Mouse (Mus musculus) neural tube, embryonic 11.5 days (tissue): ENCODE results near the gene Arhgap28. TPM values are rescaled to one million over a fixed set of nuclear protein-coding genes. Genes with fewer than 3 reads are reported as not detected.

Experiments
- ATAC-seq: fragments of 200-750 bp; cut with Nextera tagmentation; 2 replicates; pipeline ENCODE4 v1.8.0; 2017; ENCODE audit warnings: moderate number of reproducible peaks, mild to moderate bottlenecking, moderate TSS enrichment, moderate library complexity; ENCODE audit not compliant: insufficient read depth, low FRiP score, low TSS enrichment
- DNase-seq: peaks from one replicate; pipeline ENCODE4 v3.0.0-alpha.2; 2015; ENCODE audit warnings: low spot score
- H3K27ac ChIP-seq: fragments of 300-500 bp; sonication (generic); 2 replicates; pipeline ENCODE4 v1.5.1; 2014; ENCODE audit warnings: low read depth, mild to moderate bottlenecking, low read length
- H3K27me3 ChIP-seq: fragments of 300-500 bp; sonication (generic); 2 replicates; pipeline ENCODE4 v1.6.1; 2014; ENCODE audit warnings: mild to moderate bottlenecking, low read length, mixed read lengths; ENCODE audit not compliant: control insufficient read depth, insufficient read depth
- H3K36me3 ChIP-seq: fragments of 300-500 bp; sonication (generic); 2 replicates; pipeline ENCODE4 v1.6.1; 2014; ENCODE audit warnings: mild to moderate bottlenecking, low read length, moderate library complexity, mixed read lengths; ENCODE audit not compliant: control insufficient read depth, insufficient read depth
- H3K4me1 ChIP-seq: fragments of 300-500 bp; sonication (generic); 2 replicates; pipeline ENCODE4 v1.6.1; 2014; ENCODE audit warnings: low read length, mixed read lengths; ENCODE audit not compliant: control insufficient read depth, insufficient read depth
- H3K4me2 ChIP-seq: fragments of 300-500 bp; sonication (generic); 2 replicates; pipeline ENCODE4 v1.6.1; 2014; ENCODE audit warnings: low read depth, mild to moderate bottlenecking, moderate library complexity
- H3K4me3 ChIP-seq: fragments of 300-500 bp; sonication (generic); 2 replicates; pipeline ENCODE4 v1.5.1; 2014; ENCODE audit warnings: low read depth, low read length
- H3K9ac ChIP-seq: fragments of 300-500 bp; sonication (generic); 2 replicates; pipeline ENCODE4 v1.6.1; 2014; ENCODE audit warnings: mild to moderate bottlenecking, low read length
- H3K9me3 ChIP-seq: fragments of 300-500 bp; sonication (generic); 2 replicates; pipeline ENCODE4 v1.6.1; 2016; ENCODE audit warnings: low read length; ENCODE audit not compliant: control insufficient read depth
- WGBS: fragments of 180-500 bp; shearing (Covaris S2); extraction: QIAGEN DNeasy Blood & Tissue Kit; methylation state at CpG from one replicate; pipeline ENCODE4 v1.1.7; 2014; 5-methylcytosine and 5-hydroxymethylcytosine counted together
- polyA plus RNA-seq: library from polyadenylated mRNA; unstranded; fragments of >200 nt; fragmentation: Nextera tagmentation; extraction: Ambion mirVana; gene quantifications from 2 replicates; pipeline ENCODE4 v1.2.1, GENCODE M21; 2014

The Arhgap28 gene
- polyA plus RNA-seq: 46.5 and 47.9 TPM in 2 replicates

DNA sequence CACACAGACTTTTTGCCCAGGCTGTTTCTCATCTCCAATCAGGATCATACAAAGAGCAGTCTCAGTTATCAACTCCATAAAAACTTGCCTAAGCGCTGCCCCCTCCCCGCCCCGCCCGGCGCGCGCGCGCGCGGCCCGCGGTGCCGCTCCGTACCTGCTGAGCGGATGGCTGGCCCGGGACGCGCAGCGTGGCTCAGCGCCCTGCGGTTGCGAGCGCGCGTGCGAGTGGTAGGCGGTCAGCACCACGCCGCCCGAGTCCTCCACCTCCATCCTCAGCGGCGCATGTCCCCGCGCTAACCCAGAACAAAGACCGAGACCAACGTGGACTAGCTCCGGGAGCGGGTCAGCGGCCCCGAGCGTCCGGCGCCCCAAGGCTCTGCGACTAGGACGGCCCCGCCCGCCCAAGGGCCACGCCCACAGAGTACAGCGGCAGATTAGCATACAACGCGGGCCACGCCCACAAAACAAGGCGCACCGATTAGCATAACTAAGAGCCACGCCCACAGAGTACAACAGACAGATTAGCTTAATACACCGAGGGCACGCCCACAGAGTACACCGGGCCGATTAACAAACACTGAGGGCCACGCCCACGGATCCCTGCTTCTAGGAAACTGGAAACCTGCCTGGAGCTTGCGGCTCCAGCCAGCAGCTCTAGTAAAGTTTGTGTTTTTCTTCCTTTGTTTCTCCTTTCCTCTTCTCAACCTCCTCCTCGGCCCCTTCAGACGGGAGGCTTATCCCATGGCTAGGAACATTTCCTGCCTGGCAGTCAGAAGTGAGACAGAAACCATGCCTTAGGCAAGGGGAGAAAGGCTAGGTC, at the start of gene Arhgap28:
Gene Arhgap28, minus strand, starts transcription at position 380 of the 820 bp plus-strand sequence.
- no peaks in the 10 kb centered on the region for H3K36me3 ChIP-seq
- H3K9me3 ChIP-seq: no peaks in the 10 kb centered on the region
- no peaks in the 10 kb centered on the region for H3K27me3 ChIP-seq
- peaks cover 8% of the 10 kb centered on the region; the same call in 1 of the 2 replicates for H3K4me1 ChIP-seq
- under 1% methylated on average over 65 of the region's 65 CpGs for WGBS
- peak within 1 kb of the TSS; percentile 65 for H3K4me3 ChIP-seq
- peak within 1 kb of the TSS; percentile 45 for H3K4me2 ChIP-seq
- H3K9ac ChIP-seq: peak within 1 kb of the TSS; percentile 69
- peak within 1 kb of the TSS; percentile 78 for H3K27ac ChIP-seq
- ATAC-seq: peak; percentile 93
- peak; percentile 93 for DNase-seq

- 75% methylated on average over 7 of the region's 7 CpGs for WGBS
- H3K27me3 ChIP-seq: no peaks in the 10 kb centered on the region
- no peak overlapping the region for H3K4me3 ChIP-seq
- H3K4me1 ChIP-seq: no peaks in the 10 kb centered on the region
- H3K27ac ChIP-seq: no peak overlapping the region
- no peaks in the 10 kb centered on the region for H3K9me3 ChIP-seq
- no peaks in the 10 kb centered on the region for H3K36me3 ChIP-seq
- DNase-seq: no peak
- no peak overlapping the region for H3K9ac ChIP-seq
- ATAC-seq: no peak
- H3K4me2 ChIP-seq: no peak overlapping the region
Observed at GRCm38 (mm10) chr17:68046341-68046675, 42.4 kb upstream of the Arhgap28 start.

DNA sequence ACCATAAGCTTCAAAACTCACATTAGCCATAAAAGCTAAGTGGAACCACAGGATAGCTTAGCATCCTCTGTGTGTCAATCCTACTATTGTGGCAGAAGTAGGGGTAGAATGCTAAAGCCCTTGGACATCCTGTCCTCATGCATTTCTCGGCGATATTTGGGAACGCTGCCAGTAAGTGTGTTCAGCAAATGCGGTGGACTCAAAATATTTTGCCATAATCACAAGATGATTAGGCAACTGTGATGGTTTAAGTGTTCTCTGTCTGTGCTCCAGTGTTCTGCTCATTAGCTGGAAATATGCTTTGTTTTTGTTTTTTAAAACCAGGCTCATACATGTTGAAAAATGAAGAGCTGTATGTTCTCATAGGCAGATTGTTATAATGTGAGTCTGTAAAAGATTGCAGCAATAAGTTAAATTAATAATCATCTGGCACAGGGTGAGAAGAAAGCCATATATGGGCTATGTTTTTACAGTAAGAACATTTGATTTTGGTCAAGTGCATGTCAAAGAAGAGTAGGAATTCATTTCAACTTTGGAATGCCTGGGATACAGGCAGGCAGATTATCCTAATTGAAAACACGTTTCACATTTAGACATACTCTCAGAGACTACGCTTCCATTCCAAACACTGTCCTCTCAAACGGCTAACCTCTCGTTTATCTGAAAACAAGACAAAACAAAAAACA, 41.9 kb upstream of the Arhgap28 start:
- no peak overlapping the region for H3K4me3 ChIP-seq
- no peaks in the 10 kb centered on the region for H3K36me3 ChIP-seq
- no peaks in the 10 kb centered on the region for H3K9me3 ChIP-seq
- H3K4me2 ChIP-seq: no peak overlapping the region
- no peak for DNase-seq
- no peak for ATAC-seq
- H3K4me1 ChIP-seq: no peaks in the 10 kb centered on the region
- no peak overlapping the region for H3K27ac ChIP-seq
- no peak overlapping the region for H3K9ac ChIP-seq
- 82% methylated on average over 8 of the region's 8 CpGs for WGBS
- no peaks in the 10 kb centered on the region for H3K27me3 ChIP-seq

DNA sequence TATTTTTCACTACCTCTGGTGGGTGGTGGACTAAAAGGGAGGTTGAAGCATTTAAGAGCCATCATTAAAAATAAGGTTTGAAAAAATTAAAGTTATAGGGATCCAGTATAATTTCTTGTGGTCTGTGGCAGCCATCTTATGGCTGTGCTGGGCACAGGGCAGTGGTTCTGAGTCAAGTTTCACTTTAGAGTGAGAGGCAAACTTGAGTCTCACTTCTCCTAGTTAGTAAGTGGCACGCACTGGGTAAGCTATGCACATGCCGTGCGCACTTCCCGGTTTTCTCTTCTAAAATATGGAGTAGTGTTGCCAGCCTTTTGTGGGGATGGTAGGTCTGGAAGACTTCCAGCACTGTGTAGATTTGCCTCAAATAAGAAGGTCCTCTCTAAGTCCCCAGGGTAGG, 38.5 kb upstream of the Arhgap28 start:
- no peak for DNase-seq
- whole genome bisulfite sequencing: 95% methylated on average over 4 of the region's 4 CpGs
- H3K4me1 ChIP-seq: no peaks in the 10 kb centered on the region

GRCm38 (mm10) chr17:68037011-68037410, 33.1 kb upstream of the Arhgap28 start:
- H3K27ac ChIP-seq: no peak overlapping the region
- 76% methylated on average over 1 of the region's 1 CpGs for WGBS
- no peak overlapping the region for H3K9ac ChIP-seq
- DNase-seq (peak; percentile 17), ATAC-seq (no peak)
- H3K4me2 ChIP-seq: no peak overlapping the region
- no peaks in the 10 kb centered on the region for H3K36me3 ChIP-seq
- H3K4me3 ChIP-seq: no peak overlapping the region
- no peaks in the 10 kb centered on the region for H3K4me1 ChIP-seq
- H3K27me3 ChIP-seq: no peaks in the 10 kb centered on the region
- no peaks in the 10 kb centered on the region for H3K9me3 ChIP-seq

More for the DNA sequence above, 38.5 kb upstream of the Arhgap28 start:
- no peak overlapping the region for H3K9ac ChIP-seq
- no peaks in the 10 kb centered on the region for H3K27me3 ChIP-seq
- ATAC-seq: no peak
- no peak overlapping the region for H3K27ac ChIP-seq
- H3K9me3 ChIP-seq: no peaks in the 10 kb centered on the region
- no peaks in the 10 kb centered on the region for H3K36me3 ChIP-seq
- H3K4me3 ChIP-seq: no peak overlapping the region
- no peak overlapping the region for H3K4me2 ChIP-seq

DNA sequence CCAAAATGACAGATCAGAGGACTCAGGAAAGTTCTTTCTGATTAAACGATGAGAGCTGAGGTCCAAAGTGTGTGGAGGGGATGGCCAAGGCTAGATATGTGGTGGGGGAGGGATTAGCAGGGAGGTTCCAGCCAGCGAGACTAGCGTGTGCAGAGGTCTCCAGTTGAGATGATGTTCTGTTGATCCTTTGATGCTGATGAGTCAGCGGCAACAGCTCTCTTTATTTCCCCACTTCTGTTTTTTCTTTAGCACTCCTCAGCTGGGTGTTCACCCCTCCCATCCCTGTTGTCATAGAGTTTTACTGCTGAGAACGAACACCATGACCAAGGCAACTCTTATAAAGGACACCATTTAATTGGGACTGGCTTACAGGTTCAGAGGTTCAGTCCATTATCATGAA, 25.6 kb upstream of the Arhgap28 start:
- no peak for ATAC-seq
- no peak overlapping the region for H3K9ac ChIP-seq
- DNase-seq: no peak
- no peak overlapping the region for H3K27ac ChIP-seq
- WGBS: 83% methylated on average over 5 of the region's 5 CpGs
- H3K4me2 ChIP-seq: no peak overlapping the region
- H3K36me3 ChIP-seq: no peaks in the 10 kb centered on the region
- H3K4me3 ChIP-seq: no peak overlapping the region
- no peaks in the 10 kb centered on the region for H3K4me1 ChIP-seq
- H3K27me3 ChIP-seq: no peaks in the 10 kb centered on the region
- H3K9me3 ChIP-seq: no peaks in the 10 kb centered on the region

GRCm38 (mm10) chr17:68028519-68028918, 24.6 kb upstream of the Arhgap28 start:
- no peak overlapping the region for H3K9ac ChIP-seq
- 91% methylated on average over 4 of the region's 4 CpGs for WGBS
- no peak overlapping the region for H3K4me3 ChIP-seq
- ATAC-seq (no peak), DNase-seq (no peak)
- no peaks in the 10 kb centered on the region for H3K36me3 ChIP-seq
- no peaks in the 10 kb centered on the region for H3K27me3 ChIP-seq
- no peak overlapping the region for H3K27ac ChIP-seq
- H3K4me2 ChIP-seq: no peak overlapping the region
- no peaks in the 10 kb centered on the region for H3K4me1 ChIP-seq
- no peaks in the 10 kb centered on the region for H3K9me3 ChIP-seq

GRCm38 (mm10) chr17:68024327-68024726, 20.4 kb upstream of the Arhgap28 start:
- Histone ChIP-seq H3K27ac (no peak overlapping the region), H3K4me1 (no peaks in the 10 kb centered on the region), H3K36me3 (no peaks in the 10 kb centered on the region), H3K27me3 (no peaks in the 10 kb centered on the region), H3K4me3 (no peak overlapping the region), H3K9me3 (no peaks in the 10 kb centered on the region), H3K9ac (no peak overlapping the region), H3K4me2 (no peak overlapping the region)
- ATAC-seq (no peak), DNase-seq (no peak)
- 47% methylated on average over 7 of the region's 7 CpGs for WGBS
